12 mouse cellular contexts compared by ENCODE assay signal in the genomic region with DNA sequence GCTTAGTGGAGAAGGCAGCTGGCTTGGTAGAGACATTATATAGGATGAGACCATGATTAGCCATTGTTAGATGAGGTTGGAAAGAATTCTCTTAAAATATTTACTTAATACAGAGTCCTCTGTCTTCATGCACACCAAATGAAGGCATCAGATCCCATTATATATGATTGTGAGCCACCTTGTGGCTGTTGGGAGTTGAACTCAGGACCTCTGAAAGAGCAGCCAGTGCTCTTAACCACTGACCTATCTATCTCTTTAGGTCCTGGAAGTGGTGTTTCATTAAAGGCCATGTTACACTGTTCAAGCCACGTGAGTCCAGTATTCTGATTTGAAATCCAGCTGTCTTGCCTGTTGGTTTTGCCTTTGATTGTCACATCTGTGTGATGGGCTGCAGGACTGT. TPM values are rescaled to one million over a fixed set of nuclear protein-coding genes. Genes with fewer than 3 reads are reported as not detected.
A peak's percentile ranks its signal among the peaks of the same experiment; 100 is the strongest.
DNase-seq lines count a peak whose midpoint lies in the region; ATAC-seq and TF ChIP-seq lines count a peak whose summit lies in the region.
"Had no signal": no experiment of that assay in that cellular context is flagged by ENCODE, and none has a peak within 500 bp of the region (broad histone marks: within the 10 kb centered on the region; RNA-seq: fewer than 3 reads in every experiment).

No protein-coding gene starts in this region.

- H3K4me1 ChIP-seq in forebrain, embryonic 14.5 days (ENCODE audit: control insufficient read depth, insufficient read depth, low read length), result no peaks in the 10 kb centered on the region
- H3K4me1 ChIP-seq in forebrain, embryonic 15.5 days, result peaks cover 2% of the 10 kb centered on the region
- no peaks in the 10 kb centered on the region for H3K4me1 ChIP-seq in lung, postnatal 0 days (ENCODE audit: insufficient read depth, low read depth, low read length)
- H3K4me1 ChIP-seq: limb, embryonic 12.5 days had no signal

- H3K4me2 ChIP-seq in forebrain, embryonic 14.5 days (ENCODE audit: low read length), result no peak overlapping the region
- no peak overlapping the region for H3K4me2 ChIP-seq in forebrain, embryonic 15.5 days (replicated peaks)
- no peak overlapping the region for H3K4me2 ChIP-seq in lung, postnatal 0 days (replicated peaks; ENCODE audit: low read depth, low read length)
- H3K4me2 ChIP-seq: limb, embryonic 12.5 days had no signal

- no peaks in the 10 kb centered on the region for H3K36me3 ChIP-seq in forebrain, embryonic 14.5 days (ENCODE audit: control insufficient read depth, insufficient read depth, low read length)
- H3K36me3 ChIP-seq in forebrain, embryonic 15.5 days, result no peaks in the 10 kb centered on the region
- no peaks in the 10 kb centered on the region for H3K36me3 ChIP-seq in lung, postnatal 0 days (ENCODE audit: insufficient read depth, low read length)
- H3K36me3 ChIP-seq: limb, embryonic 12.5 days had no signal

- H3K27me3 ChIP-seq in forebrain, embryonic 14.5 days (replicated peaks; ENCODE audit: control insufficient read depth, insufficient read depth, low read length), result no peaks in the 10 kb centered on the region
- no peaks in the 10 kb centered on the region for H3K27me3 ChIP-seq in forebrain, embryonic 15.5 days
- H3K27me3 ChIP-seq in lung, postnatal 0 days (replicated peaks; ENCODE audit: insufficient read depth, low read length), result no peaks in the 10 kb centered on the region
- H3K27me3 ChIP-seq: limb, embryonic 12.5 days had no signal

- H3K9ac ChIP-seq in forebrain, embryonic 14.5 days (ENCODE audit: low read length), result no peak overlapping the region
- H3K9ac ChIP-seq in forebrain, embryonic 15.5 days (replicated peaks), result no peak overlapping the region
- H3K9ac ChIP-seq in lung, postnatal 0 days (replicated peaks; ENCODE audit: low read depth), result no peak overlapping the region
- H3K9ac ChIP-seq: limb, embryonic 12.5 days had no signal

- peak; percentile 49 for TF ChIP-seq CTCF in lung, postnatal 0 days (IDR thresholded peaks at IDR 0.05)

- TF ChIP-seq EP300 in lung, postnatal 0 days (IDR thresholded peaks at IDR 0.05), result no peak

- no peak overlapping the region for H3K4me3 ChIP-seq in forebrain, embryonic 14.5 days (ENCODE audit: low read depth, low read length)
- H3K4me3 ChIP-seq in forebrain, embryonic 15.5 days, result no peak overlapping the region
- no peak overlapping the region for H3K4me3 ChIP-seq in lung, postnatal 0 days (ENCODE audit: low read depth, low read length)
- H3K4me3 ChIP-seq: limb, embryonic 12.5 days; myocyte had no signal

- no peak overlapping the region for H3K27ac ChIP-seq in forebrain, embryonic 14.5 days (ENCODE audit: low read depth, low read length)
- no peak overlapping the region for H3K27ac ChIP-seq in forebrain, embryonic 15.5 days (replicated peaks)
- no peak overlapping the region for H3K27ac ChIP-seq in lung, postnatal 0 days (ENCODE audit: low read length)
- H3K27ac ChIP-seq: limb, embryonic 12.5 days had no signal

- H3K9me3 ChIP-seq in forebrain, embryonic 14.5 days (replicated peaks; ENCODE audit: control insufficient read depth, low read length), result no peaks in the 10 kb centered on the region
- H3K9me3 ChIP-seq in forebrain, embryonic 15.5 days, result no peaks in the 10 kb centered on the region
- no peaks in the 10 kb centered on the region for H3K9me3 ChIP-seq in lung, postnatal 0 days (ENCODE audit: low read length)
- H3K9me3 ChIP-seq: limb, embryonic 12.5 days had no signal

- DNase-seq in forebrain, embryonic 14.5 days (ENCODE audit: low spot score), result peak; percentile 11
- DNase-seq in lung, postnatal 0 days (ENCODE audit: low spot score), result no peak
- DNase-seq in lung, postnatal 4 days, result no peak
- peak; percentile 17 for DNase-seq in CD4-positive helper T cell, adult 2 months (ENCODE audit: low read depth, low spot score)
- peak; percentile 46 for DNase-seq in induced T-regulatory cell, adult 2 months (ENCODE audit: low read depth)
- no peak for DNase-seq in urinary bladder, adult 18-20 months (ENCODE audit: low spot score in 2 of 2)
- no peak for DNase-seq in right cerebral cortex, postnatal 25 days

- no peak for ATAC-seq in forebrain, embryonic 14.5 days
- no peak for ATAC-seq in forebrain, embryonic 15.5 days (replicated peaks)
- ATAC-seq in lung, postnatal 0 days, result no peak
- ATAC-seq: activated CD4-positive, CD25-positive, alpha-beta regulatory T cell, adult 4 months; inflammation-experienced regulatory T-cells, adult 6 months had no signal

- 35% methylated on average over 1 of the region's 1 CpGs for WGBS in forebrain, embryonic 14.5 days
- 51% methylated on average over 1 of the region's 1 CpGs for WGBS in forebrain, embryonic 15.5 days
- 31% methylated on average over 1 of the region's 1 CpGs for WGBS in lung, postnatal 0 days

RNA-seq across cellular contexts. Expression of a gene that starts 4.2 kb away (rescaled TPM):
- 22.7 and 23.2 TPM in 2 replicates for polyA plus RNA-seq in forebrain, embryonic 14.5 days (2014; fragmentation: Nextera tagmentation; extraction: Ambion mirVana)
- polyA plus RNA-seq in forebrain, embryonic 15.5 days (2015; fragmentation: Nextera tagmentation; extraction: Ambion mirVana), result 31.6 and 31.9 TPM in 2 replicates
- polyA plus RNA-seq in lung, postnatal 0 days (2015; fragmentation: Nextera tagmentation; extraction: Ambion mirVana), result 14.4 and 14.6 TPM in 2 replicates

Comparison
In these comparisons a context has a peak if more than half of its experiments do, and no peak if none do; other contexts are left out.
1. DNase-seq: peak in forebrain, embryonic 14.5 days (single experiment), CD4-positive helper T cell, adult 2 months (single experiment) and induced T-regulatory cell, adult 2 months (single experiment); none in lung, postnatal 0 days (single experiment), lung, postnatal 4 days (0 of 2), urinary bladder, adult 18-20 months (0 of 2) and right cerebral cortex, postnatal 25 days (single experiment).